Mouse (Mus musculus): ENCODE measurements around the gene Pgm5.

DNA sequence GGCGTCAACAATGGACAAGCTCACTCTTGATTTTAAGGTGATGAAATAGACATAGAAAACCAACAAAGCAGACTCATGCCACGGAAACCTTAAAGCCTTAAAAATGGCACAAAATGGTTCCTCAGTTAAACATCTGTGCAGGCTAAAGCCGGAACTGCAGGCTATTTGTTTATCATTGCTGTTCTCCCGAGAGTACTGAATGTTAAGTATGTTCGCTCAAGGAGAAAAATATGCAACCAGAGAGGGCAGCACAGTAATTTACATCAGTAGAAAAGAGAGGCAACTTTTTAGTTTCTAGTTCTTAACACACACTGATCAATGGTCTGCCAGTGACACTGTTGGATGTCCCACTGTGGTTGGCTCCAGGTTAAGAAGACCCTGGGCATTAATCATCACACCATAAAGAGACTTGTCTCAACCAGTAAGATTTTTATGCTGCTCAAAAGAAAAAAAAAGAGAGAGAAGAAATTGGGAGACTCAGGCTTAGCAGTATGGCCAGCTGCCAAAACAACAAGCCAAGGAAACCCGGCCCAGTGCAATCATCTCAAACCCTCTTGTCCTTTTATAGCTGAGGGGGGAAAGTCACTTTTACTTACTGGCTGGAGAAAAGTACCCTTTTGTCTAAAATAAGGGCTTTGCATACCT, 126.0 kb downstream of the Pgm5 start:
- no peak for TF ChIP-seq CTCF (IDR thresholded peaks at IDR 0.05; ENCODE audit: low read depth)
- TF ChIP-seq EP300 (IDR thresholded peaks at IDR 0.05; ENCODE audit: low read depth): no peak
